Mouse (Mus musculus) induced T-regulatory cell, adult 2 months (primary cell): Measurements from ENCODE around the gene Cpn2.

Source experiments
- DNase-seq: peaks from one replicate; pipeline ENCODE4 v3.0.0-alpha.2; 2012; ENCODE audit warnings: low read depth

Cpn2 gene

DNA sequence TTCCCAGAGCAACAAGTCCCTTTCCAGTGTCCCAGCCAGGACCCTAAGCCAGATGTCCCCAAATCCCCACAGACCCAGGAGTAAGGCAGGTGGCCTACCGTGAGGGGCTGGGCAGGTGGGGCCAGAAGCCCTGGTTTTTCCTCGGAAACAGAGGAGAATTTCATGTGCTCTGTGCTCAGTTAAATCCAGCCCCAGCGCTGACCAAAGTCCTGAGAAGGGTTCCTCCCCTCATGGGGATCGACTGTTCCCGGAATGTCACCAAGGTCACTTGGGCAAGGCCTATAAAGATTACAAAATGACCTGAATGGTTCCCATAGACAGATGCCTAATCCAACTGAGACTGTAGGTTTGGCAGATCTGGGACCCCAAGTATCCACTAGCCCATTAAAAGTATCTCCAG is at the start of gene Cpn2:
TSS of gene Cpn2 (minus strand) at position 141 of the 400 bp plus-strand sequence.
- no peak for DNase-seq

DNA sequence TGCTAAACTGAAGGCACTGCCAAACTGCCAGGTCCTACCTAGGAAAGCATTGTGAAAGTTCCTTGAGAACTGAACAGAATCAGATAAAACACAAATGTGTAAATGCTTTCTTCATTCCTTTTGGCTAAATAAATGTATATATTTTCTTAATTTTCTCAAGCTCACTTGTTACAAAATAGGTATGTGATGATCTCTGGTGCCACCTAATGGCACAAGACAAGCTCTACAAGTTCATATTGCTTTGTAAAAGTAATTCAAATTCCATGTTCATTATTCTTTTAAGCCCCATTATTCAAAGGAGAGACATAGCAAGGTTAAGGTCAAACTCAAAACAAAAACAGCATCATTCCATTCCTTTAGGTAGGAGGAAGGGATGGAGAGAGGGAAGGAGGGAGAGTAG is 46.9 kb upstream of the Cpn2 start:
- peak; percentile 60 for DNase-seq

DNA sequence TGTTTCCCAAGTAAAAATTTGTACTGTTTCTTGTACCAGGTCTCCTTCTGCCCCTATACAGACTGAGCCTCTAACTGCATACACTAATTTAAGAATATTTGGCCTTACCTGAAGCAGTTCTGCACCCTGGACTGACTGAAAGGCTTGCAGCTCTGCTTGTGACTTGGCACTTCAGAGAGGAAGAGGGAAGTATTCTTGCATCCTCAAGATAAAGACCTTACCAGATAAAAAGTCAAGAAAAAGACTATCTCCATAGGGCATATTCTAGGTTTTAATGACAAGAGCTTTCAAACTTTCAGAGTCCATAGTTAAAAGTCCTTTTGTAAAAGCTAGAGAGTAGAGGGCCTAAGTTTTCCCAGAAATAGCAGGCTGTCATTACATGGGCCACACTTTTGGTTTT is 43.3 kb upstream of the Cpn2 start, which contains the start of gene Gp5:
TSS of gene Gp5 (minus strand) at position 133 of the 400 bp plus-strand sequence.
- DNase-seq = no peak

DNA sequence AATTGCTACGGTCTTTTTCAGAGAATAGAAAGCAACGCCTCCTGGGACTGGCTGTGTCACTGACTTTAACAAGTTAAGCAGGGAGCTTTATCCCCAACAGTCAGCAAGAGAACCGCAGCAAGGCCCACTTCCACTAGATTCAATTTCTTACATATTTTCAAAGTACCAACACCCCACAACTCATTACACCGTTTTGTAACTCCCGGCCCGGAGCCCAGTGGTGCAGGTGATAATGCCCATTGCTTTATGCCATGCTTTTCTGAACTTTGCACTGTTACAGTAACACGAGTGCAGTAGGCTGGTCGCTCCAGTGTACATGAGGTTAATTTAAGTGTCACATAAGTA is 42.8 kb upstream of the Cpn2 start:
- DNase-seq = no peak

DNA sequence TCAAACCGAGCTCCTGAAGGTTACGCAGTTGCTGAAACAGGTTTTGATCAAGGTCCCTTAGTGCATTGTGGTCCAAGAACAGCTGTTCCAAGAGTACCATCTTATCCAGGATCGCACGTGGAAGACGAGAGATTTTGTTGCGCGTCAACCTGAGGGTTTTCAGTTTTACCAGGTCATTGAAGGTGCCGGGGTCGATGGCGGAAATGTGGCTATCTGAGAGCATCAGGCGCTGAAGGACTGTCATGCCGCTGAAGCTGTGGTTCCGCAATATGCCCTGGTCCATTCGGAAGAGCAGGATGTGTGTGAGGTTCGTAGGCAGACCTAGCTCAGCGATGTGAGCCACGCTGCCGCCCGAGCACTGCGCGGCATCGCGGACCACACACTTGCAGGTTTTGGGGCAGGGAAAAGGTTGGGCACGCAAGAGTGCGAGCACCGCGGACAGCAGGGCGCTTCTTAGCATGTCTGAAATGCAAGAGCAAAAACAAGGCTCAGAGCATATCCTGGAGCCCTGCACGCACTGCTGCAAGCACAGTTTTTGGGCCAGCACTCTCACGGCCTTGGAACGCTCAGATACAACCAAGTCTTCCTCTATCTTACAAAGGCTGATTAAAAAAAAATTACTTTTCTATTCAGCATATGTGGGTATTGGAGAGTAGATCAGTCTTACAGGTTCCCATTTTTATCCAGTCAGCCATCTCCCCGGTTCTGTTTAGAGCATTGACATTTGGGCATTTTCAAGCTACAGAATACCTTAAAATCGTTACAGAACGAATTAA is 42.3 kb upstream of the Cpn2 start:
- peak; percentile 50 for DNase-seq

GRCm38 (mm10) chr16:30308616-30309394 is 41.5 kb upstream of the Cpn2 start:
- DNase-seq = peak; percentile 70

DNA sequence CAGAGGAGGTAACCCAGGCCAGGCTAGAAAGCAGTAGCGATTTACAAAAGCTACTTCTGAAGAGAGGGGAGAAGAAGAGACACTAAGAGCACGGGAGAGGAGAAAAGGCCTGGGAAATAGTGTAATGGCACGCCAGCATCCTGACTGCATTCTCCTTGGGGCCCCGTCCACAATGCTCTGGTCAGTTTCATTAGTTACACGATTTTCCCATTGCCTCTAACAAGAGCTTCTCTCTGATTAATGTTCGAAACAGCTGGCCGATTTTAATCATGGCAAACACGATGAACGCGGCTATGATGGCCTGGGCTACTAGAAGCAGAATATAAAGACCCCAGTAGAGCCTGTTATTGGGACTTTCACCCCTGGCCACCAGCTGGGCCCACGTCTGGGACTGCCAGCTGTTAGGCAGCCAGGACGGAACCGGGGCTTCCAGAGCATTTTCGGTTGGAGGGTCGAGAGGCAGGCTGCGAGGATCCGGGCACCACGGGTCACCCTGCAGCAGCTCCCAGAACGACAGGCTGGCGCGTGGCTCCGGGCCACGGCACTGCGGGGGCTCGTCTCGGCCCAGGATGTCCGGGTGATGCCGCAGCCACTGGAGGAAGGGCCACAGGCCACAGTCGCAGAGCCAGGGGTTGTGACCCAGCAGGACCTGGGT is 40.8 kb upstream of the Cpn2 start:
- no peak for DNase-seq

DNA sequence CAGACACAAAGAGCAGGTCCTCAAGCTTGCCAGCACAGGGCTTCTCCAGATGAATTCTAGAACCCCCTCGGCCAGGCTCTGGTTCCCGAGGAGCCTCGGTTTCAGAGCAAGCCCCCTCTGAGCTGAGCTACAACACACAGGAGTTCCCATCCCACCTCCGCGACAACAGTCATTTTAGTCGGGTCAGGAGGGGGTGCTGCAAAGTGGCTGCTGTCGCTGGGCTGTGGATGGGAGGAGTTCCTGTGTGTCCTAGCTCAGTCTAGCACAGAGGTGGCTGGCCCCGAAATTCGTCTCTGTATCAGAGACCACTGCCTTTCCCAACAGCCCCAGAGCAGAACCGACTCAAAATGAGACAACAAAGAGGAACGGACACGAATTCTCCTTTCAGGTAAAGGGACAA is 40.0 kb upstream of the Cpn2 start:
- DNase-seq = no peak

DNA sequence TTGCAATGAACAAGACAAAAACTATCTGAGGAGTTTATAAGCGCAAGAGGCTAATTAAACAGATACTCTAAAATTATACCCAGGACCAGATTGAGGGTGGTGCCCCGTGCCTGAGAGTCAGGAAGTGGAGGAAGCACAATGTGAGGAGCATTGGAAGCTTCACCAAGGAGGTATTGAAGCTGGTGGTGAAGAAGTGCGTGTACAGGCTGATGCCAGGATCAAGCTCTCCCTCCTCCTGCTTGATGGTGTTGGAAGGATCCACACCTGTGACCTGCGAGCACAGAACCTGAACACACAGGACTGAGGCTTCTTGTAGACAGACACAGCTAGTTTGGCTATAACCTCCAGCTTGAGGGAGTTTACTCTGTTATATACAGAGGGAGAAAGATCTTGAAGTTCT is 38.8 kb upstream of the Cpn2 start:
- DNase-seq = no peak

- no peak for DNase-seq
Observed at GRCm38 (mm10) chr16:30304236-30304635, 36.9 kb upstream of the Cpn2 start.

DNA sequence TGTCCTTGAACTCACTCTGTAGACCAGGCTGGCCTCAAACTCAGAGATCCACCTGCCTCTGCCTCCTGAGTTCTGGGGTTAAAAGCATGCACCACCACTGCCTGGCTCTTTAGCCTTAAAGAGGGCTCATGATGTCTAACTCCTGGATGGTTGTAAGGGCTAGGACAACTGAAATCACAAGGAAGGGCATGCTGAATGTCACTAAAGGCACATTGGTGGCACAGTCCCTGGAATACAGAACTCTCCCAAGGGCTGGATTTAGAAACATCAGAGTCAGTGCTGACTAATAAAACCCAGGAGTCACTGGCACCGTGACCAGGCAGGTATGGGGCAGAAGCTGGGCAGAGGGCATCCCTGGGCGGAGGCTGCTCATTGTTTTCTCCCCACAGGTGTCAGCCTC is 36.1 kb upstream of the Cpn2 start:
- DNase-seq = no peak

GRCm38 (mm10) chr16:30302686-30303085 is 35.4 kb upstream of the Cpn2 start:
- no peak for DNase-seq

DNA sequence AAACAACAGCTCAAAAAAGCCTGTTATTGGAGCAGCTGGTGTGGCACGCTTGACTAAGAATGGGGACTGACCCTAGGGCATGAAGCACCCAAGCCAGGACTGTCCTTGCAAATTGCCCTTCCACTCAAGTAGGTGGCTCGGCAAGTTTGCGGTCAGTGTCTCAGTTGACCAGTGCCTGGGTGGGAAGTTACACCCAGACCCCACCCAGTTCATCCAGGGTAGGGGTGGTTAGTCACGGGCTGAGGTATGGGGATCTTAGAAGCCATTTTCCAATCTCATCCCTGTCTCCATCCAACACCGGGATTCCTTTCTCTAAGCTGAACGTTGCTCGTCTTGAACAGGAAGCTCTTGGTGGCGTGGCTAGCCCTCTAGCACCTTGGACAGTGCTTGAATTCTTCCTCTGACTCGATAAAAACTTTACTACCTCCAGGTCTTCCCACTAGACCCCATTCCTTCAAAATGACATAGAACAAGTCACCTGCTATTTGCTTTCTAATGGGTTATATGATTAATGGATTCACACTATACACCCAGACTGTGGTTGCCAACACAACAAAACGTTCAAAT is 32.5 kb upstream of the Cpn2 start:
- no peak for DNase-seq

DNA sequence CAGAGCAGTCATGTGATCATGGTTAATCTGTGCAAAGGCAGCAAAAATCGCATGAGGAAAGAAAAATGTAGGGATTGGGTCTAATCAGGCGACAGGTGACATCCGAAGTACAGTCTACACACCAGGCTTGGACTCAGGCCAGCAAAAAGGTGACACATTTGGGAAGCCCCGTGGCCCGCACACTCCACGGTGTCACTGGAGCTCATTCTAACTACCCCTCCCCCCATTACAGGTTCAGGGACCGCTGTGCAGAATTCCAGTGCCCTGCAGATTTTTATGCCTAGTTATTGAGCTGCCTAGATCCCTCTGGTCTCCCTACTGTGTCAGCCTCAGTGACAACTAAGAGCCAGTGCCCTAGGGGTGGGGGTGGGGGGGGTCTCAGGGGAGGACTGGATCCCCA is 30.2 kb upstream of the Cpn2 start:
- no peak for DNase-seq

GRCm38 (mm10) chr16:30296601-30297275 is 29.4 kb upstream of the Cpn2 start:
- DNase-seq = no peak

- no peak for DNase-seq
Observed at GRCm38 (mm10) chr16:30295106-30295505, 27.8 kb upstream of the Cpn2 start.

DNA sequence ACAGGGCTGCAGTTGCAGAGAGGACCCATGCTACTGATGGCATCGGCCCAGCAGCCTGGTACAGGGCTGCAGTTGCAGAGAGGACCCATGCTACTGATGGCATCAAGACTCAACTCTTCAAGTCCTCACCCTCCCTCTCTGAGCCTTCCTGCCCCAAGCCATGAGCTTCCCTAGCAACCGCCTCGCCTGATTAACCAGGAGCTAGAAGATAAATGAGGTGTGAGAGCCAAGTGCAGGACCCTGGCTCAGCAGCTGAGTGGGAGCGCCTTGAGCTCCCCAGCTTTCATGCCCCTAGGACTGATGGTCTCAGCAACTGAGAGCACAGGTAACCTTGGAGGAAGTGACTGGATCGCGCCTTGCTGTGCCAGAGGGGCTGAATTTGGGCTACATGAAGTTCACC is 23.1 kb upstream of the Cpn2 start:
- DNase-seq = no peak

DNA sequence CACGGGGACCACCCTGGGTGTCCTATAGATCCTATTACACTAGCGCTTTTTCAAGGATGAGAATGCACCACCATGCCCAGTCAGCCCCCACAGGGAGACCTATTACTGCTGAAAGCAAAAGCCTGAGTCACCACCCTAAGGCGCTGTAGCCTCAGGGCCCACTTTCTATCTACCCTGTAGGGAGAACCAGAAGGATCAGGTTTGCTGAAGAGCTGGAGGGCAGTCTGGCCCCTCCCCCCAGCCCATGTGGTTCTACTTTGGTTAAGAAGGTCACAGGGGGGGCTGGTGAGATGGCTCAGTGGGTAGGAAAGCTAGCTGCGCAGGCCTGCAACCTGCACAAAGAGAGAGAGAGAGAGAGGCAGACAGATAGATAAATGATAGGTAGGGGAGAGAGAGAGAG is 18.4 kb upstream of the Cpn2 start:
- no peak for DNase-seq

DNA sequence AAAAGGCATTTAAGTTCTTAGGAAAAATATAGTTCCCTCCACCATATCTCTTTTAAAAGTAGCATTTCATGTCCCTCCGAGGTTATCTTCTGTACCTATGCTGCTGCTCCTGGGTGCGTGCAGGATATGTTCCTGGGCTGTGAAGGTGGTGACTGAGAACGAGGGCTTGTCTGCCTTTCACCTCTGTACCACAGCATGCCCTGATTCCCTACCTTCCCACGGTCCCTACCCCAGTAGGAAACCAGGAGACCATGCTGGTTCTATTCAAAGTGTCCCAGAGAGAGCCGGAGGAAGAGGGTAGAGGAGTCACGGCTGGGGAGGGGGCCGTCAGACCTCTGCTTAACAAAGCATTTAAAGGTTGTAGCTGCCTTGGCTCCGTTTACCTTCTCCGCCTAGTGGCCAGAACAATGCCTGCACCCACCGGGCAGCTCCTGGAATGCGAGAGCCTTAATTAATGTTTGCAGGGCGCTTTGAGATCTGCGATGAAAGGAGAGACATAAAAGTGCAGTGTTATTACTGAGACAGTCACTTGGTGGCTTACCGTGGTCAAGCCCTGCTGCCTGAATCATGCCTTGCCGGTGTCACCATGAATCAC is 16.5 kb upstream of the Cpn2 start:
- peak; percentile 53 for DNase-seq

DNA sequence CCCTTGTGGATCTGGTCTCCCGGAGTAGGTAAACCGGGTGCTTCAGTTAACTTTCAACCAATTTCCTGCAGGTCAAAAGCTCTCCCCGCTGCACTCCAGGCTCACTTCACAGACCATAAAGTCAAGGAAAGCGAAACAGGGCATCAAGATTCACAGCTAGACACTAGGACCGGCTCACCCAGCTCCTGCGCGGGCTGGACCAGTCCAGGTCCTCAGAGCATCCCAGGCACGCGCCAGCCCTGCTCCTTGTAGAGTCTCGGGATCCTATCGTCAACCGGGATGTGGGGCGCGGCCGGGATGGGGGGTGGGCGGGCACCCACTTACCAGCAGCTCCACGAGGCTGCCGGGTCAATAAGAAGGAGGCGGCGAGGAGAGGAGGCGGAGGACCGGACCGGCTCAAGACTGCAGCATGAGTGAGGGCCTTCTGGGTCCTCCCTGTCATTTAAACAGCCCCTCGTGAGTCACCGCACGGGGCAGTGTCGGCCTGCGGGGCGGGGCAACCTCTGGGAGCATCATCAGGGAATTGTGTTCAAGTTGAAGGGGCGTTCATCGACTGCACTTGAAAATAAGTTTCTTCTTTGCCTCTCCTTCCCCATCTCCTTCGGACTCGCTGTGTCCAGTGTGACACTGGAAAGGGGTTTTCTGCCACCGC is 15.7 kb upstream of the Cpn2 start, which contains the start of gene Lrrc15:
TSS of gene Lrrc15 (minus strand) at position 413 of the 652 bp plus-strand sequence.
- no peak for DNase-seq

DNA sequence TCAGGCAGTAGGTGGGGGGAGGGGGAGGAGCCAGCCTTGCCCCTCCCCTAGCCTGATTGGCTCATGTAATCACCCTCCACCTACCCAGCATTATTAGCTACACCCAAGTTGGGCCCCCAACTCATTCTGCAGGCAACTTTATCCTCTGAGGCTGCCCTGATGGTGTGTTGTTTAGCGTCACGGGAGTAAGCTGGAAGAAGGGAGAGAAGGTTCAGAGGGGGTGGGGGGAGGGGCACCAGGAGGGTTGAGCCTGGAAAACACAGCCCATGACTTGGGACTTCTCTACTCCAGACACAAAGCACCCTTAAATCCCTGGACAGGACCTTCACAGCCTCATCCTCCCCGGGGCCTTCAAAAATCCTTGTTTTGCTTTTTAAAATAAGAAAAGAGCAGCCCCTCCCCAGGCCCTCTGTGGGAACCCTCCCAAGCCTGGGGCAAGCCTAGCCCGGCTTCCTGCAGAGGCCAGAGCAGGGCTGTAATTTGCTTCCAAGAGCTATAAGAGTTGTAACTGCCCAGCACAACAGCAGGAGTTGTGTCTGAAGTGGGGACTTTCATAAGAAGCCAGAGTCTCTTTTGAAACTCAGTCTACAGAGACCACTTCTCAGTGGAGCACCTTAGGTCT is 13.5 kb upstream of the Cpn2 start:
- no peak for DNase-seq
